Mouse (Mus musculus) right cerebral cortex, postnatal 10 days (tissue): ENCODE data around the gene Naglu.

ENCODE experiments used
- DNase-seq, 2 experiments: peaks; one replicate each; pipeline ENCODE4 v3.0.0; 2021; ENCODE audit warnings: low spot score in 2 of 2

Gene Naglu

DNA sequence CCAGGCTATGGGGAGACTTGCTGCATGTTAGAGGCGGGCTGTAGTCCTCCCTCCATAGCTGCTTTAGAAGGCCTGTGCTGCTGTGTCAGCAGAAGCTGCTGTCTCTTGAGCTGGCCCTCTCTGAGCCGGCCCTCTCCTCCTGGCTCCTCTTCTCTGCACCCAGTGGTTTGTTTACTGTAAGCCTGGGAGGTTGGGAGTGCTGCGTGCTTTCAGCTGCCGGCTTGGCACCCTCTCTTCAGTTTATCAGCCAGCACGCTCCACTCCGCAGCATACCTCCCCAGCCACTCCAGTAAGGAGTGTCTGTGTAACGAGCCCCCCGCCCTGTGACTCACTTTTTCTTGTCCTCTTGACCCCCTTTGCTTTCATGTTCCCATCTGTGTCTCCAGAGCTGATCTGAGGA is 12.9 kb upstream of the Naglu start:
- no peak for DNase-seq

DNA sequence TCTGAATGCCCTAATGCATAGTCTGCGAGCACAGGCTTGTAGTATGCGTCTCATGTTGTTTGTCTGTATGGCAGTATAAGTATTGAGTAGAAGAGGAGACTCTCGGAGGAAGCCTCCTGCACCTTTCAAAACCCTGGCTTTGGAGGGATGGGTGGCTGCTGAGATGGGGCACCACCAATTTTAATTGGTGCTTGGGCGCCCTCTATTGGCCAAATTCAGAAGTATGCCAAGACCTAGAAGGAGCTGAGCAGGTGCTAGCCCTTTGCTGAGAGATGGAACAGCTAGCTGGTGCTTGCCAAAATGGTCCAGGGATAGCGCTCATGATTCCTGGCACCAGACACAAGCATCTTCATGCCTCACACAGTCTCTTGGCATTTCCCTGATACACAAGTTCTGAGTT is 12.0 kb upstream of the Naglu start:
- DNase-seq, result peak; percentile 76 to 84

DNA sequence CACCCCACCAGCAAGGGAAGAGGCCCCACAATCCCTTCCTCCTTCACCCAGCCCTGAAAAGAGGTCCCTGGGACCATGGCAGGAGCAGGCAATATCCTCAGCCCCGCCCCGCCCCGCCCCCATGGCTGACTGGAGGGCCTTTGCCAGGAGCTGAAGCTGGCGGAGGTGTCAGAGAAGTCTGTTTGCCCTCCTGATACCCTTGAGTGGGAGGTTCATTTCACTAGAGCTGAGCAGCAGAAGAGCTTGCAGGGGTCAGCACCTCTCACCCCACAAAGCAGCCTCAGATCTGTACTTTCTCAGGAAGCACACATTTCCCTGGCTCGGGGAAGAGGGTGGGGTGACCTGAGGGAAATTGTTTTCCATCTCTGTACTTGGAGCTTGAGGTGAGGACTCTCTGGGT is 11.1 kb upstream of the Naglu start:
- DNase-seq, result no peak

DNA sequence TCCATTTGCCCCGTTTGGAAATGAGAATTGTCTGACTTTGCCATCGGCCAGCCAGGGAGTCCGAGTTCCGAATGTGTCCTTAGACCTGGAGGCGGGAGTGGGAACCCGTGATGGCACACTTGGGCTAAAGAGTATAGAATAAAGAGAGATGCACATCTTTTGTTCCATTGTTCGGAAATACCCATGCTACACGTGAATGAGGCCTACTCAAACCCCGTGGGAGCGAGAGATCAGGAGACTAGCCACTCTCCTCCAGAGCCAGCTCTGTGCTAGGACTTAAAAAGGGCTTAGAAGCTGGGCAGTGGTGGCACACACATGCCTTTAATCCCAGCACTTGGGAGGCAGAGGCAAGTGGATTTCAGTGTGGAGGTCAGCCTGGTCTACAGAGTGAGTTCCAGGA is 10.3 kb upstream of the Naglu start:
- DNase-seq, result no peak

DNA sequence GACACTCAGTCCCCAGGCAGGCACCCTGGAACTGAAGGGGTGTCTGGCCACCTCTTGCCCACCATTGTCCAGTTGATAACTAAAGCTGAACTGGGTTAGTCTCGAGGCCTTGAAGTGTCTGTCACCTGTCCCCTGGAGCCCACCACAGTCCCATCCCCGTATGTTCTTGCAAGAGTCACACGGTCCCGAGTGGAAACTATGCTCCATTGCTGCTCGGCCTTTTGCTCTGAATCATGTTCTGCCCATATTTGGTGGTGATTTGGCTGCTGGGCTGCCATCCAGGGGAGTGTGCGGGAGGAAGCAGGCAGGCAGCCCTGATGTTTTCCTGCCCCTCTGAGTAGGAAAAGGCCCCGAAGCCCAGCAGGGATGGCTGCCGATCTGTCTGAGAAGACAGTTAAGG is 9.7 kb upstream of the Naglu start:
- no peak for DNase-seq

DNA sequence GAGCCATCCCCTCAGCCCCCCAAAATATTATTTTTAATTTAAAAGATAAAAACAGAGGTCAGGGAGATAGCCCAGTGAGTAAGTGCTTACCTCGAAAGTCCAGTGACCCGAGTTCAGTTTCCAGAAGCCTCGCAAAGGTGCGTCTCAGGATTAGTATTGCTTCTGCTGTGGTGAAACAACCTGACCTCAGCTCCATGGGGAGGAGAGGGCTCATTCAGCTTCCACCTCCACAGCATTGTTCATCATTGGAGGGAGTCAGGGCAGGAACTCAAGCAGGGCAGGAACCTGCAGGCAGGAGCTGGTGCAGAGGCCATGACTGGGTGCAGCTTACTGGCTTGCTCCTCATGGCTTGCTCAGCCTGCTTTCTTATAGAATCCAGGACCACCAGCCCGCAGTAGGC is 8.8 kb upstream of the Naglu start:
- no peak for DNase-seq

DNA sequence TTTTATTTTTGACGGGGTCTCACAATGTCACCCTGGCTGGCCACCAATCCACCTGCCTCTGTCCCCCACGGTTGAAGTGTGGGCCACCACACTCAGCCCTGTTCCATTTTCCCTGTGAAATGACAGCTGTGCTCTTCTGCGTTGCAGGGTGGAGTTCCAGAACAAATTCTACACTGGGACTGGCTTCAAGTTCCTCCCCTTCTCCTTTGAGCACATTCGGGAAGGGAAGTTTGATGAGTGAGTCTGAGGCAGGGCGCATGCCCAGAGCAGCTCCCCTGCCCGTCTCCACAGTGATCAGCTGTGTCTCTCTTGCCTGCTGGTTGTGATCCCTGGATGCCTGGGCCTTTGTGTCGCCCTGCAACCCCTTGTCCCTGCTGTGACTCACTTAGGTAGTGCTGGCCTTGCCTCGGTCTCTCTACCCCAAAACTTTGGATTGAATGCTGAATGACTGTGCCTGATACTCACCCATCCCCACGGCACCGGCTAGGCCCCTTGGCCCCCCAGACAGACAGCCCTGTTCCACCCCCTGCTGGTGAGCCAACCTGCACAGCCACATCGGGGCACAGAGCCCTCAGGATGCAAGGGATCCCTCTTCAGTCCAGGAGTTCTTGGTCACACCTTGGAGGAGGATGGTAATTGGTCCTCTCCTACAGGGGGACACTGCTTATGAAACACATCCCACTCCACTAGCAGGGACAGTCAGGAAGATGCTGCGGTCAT is 7.5 kb upstream of the Naglu start:
- DNase-seq, result no peak

DNA sequence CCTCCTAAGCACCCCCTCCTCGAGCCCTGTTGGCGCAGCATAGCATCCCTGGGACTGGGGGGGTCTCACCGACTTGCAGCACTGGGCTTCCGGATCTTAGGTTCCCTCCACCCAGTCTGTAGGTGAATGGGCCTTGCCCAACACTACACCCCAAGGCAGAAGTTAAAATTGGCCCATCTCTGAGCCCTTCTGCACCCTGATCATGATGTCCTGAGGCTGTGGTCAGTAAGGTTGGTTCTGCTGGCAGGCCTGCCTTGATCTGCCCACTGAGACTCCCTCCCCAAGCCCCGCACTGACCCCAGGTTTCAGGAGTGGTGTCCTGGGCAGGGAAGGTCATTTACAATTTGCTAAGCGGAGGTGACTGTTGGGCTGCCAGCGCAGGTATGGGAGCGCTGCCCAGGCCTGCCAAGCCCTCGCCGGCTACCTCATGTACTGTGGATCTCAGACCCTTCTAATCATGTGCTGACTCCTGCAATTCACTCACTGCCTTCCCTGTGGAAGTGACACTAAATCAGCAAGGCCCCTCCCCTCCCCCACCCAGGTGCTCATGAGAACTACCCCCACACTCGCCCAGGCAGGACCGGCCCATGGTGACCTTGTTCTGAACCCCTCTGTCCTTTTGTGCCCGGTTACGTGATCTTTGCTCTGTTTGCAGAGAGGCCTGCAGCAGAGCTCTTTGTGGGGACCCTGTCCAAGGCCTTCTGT is 6.7 kb upstream of the Naglu start:
- DNase-seq, result no peak

DNA sequence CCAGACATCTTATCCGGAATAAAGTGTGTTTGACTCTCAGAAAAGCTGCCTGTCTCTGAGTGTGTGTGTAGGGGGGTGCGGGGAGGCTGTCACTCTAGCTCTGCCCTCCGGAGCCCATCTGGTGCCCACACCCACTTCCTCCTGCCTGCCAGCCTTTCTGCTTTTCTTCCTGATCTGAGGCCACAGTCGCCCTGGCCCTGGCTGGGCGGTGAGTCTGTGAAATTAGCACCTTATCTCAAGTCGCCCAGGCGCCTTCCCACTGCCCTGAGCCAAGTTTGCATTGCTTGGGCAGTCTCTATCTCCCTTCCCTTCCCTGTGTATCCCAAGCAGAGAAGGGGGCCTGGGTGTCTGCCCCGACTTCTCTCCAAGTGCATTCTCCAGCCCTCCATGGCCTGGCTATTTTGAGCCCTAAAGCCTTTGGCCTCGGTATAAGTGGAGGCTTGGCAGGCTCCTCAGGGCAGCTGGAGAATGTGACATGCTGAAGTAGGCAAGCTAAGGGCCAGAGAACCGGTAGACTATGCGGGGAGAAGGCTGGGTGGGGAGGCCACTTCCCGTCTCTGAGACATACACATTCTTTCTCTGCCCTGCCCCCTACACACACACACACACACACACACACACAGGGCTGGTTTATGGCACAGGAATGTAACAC is 6.0 kb upstream of the Naglu start:
- peak; percentile 72 to 77 for DNase-seq

DNA sequence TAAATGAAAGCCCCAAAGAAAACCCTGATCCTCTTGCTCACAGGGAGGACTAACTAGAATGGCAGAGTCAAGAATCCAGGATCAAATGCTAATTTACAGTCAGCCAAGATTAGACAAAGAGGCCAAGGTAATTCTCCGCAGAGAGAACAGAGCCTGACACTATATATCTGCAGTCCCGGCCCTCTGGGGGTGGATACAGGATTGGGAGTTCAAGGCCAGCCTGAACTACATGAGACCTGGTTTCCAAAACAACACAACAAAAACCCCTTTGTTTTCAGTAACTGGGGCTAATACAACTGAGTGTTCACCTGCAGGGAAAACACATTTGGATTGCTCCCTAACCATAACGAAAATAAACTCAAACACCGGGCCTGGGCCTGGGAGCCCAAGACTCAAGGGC is 5.3 kb upstream of the Naglu start:
- no peak for DNase-seq

DNA sequence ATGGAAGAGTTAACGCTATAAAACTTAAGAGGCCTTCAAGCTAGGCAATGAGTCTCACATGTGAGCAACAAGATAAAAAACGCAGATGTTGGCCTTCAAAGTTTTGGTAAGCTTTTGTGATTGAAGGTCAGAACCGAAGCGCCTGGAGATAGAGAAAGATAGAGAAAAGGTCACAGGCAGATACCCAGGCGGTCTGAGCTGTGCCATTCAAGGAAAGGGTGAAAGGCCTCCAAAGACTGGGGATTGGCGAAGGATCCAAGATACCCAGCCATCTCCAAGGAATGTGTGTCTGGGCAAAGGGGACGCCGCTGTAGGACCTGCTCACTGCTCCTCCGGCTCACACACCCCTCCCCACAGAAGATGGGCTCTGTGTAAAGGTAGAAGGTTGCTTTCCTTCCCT is 4.8 kb upstream of the Naglu start:
- no peak for DNase-seq

DNA sequence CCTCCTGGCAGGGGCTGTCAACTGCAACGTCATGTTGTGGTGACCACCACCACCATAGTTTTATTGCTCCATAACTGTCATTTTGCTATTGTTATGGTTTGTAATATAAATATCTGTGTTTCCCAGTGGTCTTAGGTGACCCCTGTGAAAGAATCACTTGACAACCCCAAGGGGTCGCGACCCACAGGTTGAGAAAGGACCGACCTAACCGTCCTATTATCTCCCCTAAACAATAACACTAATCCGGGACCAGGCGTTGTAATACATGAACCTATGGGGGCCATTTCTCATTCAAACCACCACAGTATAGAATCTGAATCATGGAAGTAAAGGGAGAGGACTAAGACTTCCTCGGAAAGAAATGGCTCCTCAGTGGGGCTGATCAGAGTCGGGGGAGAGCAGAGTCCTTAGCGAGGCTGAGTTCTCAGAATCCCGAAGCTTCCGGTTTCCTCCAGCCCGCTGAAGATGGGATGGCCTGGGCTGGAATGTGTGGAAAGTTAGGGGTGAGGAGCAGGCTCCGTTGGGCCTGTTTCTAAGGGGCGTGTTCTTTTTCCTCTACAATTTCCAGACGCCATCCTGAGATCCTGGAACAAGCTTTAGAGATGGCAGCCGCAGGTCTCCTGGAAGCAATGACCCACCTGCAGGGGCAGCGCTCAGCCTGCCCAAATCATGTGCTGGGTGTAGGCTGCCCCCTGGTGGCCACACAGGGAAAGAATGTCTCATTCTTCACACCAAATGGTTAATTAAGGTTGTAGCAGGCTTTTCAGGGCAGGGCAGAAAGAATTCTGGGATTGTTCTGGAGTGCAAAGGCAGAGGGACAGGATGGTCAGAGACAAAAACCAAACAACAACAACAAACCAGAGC is 3.0 kb upstream of the Naglu start:
- DNase-seq, result peak; percentile 81 to 84

DNA sequence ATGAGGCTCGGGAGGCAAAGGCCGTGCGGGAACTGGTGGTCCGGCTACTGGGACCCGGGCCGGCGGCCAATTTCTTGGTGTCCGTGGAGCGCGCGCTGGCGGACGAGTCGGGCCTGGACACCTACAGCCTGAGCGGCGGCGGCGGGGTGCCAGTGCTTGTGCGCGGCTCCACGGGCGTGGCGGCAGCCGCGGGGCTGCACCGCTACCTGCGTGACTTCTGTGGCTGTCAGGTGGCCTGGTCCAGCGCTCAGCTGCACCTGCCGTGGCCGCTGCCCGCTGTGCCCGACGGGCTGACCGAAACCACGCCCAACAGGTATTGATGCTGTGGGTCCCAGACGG is 346 bp downstream of the Naglu start:
- no peak for DNase-seq

DNA sequence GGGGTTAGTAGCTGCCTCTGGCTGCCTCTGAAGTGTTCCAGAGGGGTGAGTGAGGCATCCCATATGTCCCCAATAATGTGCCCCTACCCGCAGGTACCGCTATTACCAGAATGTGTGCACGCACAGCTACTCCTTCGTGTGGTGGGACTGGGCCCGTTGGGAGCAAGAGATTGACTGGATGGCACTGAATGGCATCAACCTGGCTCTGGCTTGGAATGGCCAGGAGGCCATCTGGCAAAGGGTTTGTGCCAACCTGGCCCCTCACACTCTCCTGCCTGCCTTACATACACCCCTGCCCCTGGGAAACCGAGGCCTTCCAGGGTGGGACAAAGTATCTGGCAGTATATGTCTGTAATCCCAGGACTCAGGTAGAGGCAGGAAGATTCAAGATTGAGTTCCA is 1.2 kb downstream of the Naglu start:
- DNase-seq, result no peak

DNA sequence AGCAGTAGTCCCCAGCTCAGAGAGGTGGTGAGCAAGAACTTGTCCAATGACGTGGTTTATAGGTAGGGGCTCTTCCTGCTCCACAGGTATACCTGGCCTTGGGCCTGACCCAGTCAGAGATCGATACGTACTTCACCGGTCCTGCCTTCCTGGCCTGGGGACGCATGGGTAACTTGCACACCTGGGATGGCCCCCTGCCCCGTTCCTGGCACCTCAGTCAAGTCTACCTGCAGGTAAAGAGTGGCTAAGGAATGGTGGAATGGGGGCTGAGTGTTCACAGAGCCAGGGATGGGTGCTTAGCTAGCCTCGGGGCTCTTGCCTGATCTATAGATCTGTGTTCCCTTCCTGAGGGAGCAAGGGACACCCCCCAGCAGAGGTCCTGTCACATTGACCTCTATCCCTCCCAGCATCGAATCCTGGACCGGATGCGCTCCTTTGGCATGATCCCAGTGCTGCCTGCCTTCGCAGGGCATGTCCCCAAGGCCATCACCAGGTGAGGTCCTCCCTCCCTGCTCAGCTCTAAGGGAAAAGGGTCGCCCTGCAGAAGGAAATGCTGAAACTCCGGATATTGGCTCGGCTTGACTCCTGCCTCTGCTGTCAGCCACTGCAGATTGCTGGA is 2.1 kb downstream of the Naglu start:
- no peak for DNase-seq

DNA sequence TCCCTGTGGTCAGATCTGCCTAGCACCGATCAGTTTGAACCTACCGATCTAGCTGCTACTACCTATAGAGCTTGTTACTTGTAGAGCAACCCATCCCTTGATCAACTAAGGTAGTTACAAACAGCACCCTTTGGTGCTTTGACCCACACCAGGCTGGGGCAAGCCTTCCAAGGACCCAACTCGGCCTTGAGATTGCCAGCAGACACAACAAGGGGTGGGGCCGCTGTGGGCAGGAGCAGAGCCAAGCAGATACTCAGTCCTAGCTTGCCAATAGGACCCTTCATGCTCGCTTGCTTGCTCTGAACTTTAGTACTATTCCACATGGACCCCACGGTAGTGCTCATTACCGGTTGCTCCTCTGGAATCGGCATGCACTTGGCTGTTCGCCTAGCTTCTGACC is 8.3 kb downstream of the Naglu start, which contains the start of gene Hsd17b1:
Hsd17b1 (plus strand) TSS at position 291 of the 400 bp plus-strand sequence.
- DNase-seq, result no peak

DNA sequence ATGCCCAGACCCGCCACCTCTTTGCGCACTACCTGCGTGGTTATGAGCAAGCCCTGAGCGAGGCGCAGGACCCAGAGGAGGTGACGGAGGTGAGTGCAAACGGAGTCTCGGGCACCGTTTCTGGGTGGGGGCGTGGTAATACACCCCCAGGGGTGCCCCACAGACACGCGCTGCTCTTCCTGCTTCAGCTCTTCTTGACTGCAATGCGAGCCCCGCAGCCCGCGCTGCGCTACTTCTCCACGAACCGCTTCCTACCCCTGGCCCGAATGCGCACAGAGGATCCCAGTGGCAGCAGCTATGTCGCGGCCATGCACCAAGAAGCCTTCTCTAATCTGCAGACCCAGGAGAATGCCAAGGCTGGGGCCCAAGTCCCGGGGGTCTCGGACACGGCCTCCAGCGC is 9.9 kb downstream of the Naglu start:
- no peak for DNase-seq

DNA sequence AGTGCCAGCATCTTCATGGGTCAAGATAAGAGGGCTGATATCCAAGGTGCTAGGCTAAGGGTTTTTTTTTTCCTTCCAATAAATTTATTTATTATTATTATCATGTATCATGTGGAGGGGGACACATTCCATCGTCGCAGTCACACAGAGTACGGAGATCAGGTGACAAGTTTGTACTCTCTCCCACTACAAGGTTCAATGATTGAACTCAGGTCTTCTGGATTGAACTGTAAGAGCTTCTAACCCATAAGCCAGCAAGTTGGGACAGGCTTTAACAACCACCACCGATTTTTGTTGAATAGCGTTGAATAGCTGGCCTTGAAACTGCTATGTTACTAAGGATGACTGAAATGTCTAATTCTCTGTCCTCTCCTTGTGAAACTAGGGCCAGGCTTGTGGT is 10.6 kb downstream of the Naglu start:
- DNase-seq, result no peak

DNA sequence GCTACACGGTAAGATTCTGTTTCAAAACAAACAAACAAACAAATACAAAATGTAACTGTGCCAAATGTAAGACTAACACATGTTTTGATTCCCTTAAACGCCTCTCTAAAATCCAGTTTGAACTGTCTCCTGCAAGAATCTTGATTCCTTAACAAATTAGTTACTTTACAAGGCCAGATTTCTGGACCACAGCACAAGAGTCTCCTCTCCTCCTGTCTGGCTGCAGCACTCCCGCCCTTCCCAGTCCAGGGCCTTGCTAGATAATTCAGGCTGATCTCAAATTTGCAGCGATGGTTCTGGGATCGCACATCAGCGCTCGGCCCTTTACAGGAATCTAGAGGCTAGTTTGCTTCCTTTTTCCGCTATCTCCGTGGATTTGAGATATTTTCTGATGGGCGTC is 11.8 kb downstream of the Naglu start:
- DNase-seq, result peak in 1 of 2 experiments; percentile 33

DNA sequence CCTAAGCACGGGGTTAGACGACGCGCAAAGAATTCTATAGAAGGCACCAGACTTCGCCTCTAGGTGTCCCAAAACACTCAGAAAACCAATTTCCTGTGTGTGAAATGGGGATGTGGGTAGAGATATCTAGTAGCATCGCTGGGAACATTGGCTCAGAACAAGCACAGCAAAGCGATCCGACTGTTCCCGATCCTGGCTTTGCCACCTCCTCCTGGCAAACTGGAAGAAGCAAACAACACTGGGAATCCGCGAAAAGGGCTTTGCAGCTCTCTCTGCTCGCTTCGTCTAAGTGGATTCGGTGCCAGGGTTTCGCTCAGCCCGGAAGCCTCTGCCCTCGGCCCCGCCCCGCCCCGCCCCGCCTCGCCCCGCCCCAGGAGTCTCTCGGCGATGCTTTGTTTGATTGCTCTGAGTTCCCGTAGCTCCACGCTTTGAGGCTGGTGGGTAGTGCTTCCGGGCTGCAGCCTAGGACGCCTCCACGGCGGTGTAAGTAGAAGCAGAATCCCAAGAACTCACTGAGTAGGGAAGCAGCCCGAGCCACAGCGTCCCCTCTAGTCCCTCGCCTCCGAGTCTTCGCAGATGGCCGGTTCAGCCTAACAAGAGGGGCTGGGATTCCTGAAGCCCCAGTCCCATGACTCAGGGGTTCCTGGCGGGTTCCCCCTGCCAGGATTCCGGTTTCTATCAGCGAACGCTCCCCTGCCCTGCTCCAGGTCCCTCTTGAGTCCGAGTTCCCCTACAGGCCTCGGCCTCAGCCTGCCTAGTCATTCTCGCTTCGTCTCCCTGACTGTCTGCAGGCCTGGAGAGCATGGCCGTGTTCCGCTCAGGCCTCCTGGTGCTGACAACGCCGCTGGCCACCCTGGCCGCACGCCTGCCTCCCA is 12.6 kb downstream of the Naglu start, which contains the start of gene Coasy:
Coasy (plus strand) TSS at position 358 of the 875 bp plus-strand sequence.
- DNase-seq, result peak; percentile 91 to 95
